Mouse (Mus musculus) E14TG2a.4 (cell line): Measurements from ENCODE around the gene Bhlhe40.

Source experiments
- CTCF ChIP-seq: conservative IDR thresholded peaks from 2 replicates; pipeline ENCODE4 v1.5.1; 2014; ENCODE audit warnings: low read length
- NANOG ChIP-seq: IDR thresholded peaks from 2 replicates; pipeline ENCODE4 v1.6.1; 2014; ENCODE audit warnings: borderline replicate concordance, low read length, mixed read lengths

GRCm38 (mm10) chr6:108624915-108625314 is 35.5 kb upstream of the Bhlhe40 start:
- no peak for TF ChIP-seq CTCF
- TF ChIP-seq NANOG = no peak
